Mouse (Mus musculus) liver, embryonic 14.5 days (tissue): Measurements from ENCODE around the gene Gli2. TPM values are rescaled to one million over a fixed set of nuclear protein-coding genes. Genes with fewer than 3 reads are reported as not detected.

Source experiments
- ATAC-seq: fragments of 200-750 bp; cut with Nextera tagmentation; 2 replicates; pipeline ENCODE4 v1.8.0; 2017; ENCODE audit warnings: moderate number of reproducible peaks, mild to moderate bottlenecking, moderate library complexity; ENCODE audit not compliant: insufficient read depth
- DNase-seq, 3 experiments: peaks; one replicate each; pipeline ENCODE4 v3.0.0-alpha.2; 2012 to 2013; ENCODE audit warnings: low read depth in 3 of 3, low spot score in 3 of 3
- H3K27ac ChIP-seq: fragments of 300-500 bp; sonication (generic); 2 replicates; pipeline ENCODE4 v1.5.1; 2014; ENCODE audit warnings: moderate library complexity, mild to moderate bottlenecking, control low read depth, inconsistent platforms
- H3K27me3 ChIP-seq: fragments of 300-500 bp; sonication (generic); 2 replicates; pipeline ENCODE4 v1.6.1; 2014; ENCODE audit warnings: mild to moderate bottlenecking, low read length, moderate library complexity; ENCODE audit not compliant: control insufficient read depth, insufficient read depth
- H3K36me3 ChIP-seq: fragments of 300-500 bp; sonication (generic); replicated peaks from 2 replicates; pipeline ENCODE4 v1.6.1; 2014; ENCODE audit warnings: low read depth; ENCODE audit not compliant: control insufficient read depth, insufficient read depth
- H3K4me1 ChIP-seq, 2 experiments: fragments of 200-500 bp in 1 of 2; fragments of 300-500 bp in 1 of 2; sonication (generic) in 1 of 2; replicated peaks; 2 replicates each; pipeline ENCODE4 v1.6.1; 2012 to 2014; ENCODE audit warnings: antibody characterized with exemption in 1 of 2, inconsistent platforms in 1 of 2, low read length in 1 of 2; ENCODE audit not compliant: control insufficient read depth in 2 of 2, insufficient read depth in 2 of 2
- H3K4me2 ChIP-seq: fragments of 300-500 bp; sonication (generic); 2 replicates; pipeline ENCODE4 v1.6.1; 2014; ENCODE audit warnings: low read depth, mild to moderate bottlenecking, control low read depth, moderate library complexity
- H3K4me3 ChIP-seq, 2 experiments: fragments of 200-500 bp in 1 of 2; fragments of 300-500 bp in 1 of 2; sonication (generic) in 1 of 2; 2 replicates each; pipeline ENCODE4 v1.5.1; 2012 to 2014; ENCODE audit warnings: low read depth in 2 of 2, low read length in 2 of 2, mild to moderate bottlenecking in 2 of 2, control low read depth in 1 of 2, inconsistent platforms in 1 of 2, moderate library complexity in 1 of 2; ENCODE audit not compliant: insufficient read depth in 1 of 2
- H3K9ac ChIP-seq: fragments of 300-500 bp; sonication (generic); replicated peaks from 2 replicates; pipeline ENCODE4 v1.6.1; 2014; ENCODE audit warnings: mild to moderate bottlenecking, control low read depth, moderate library complexity
- H3K9me3 ChIP-seq: fragments of 300-500 bp; sonication (generic); 2 replicates; pipeline ENCODE4 v1.6.1; 2016; ENCODE audit warnings: low read length, mixed read lengths; ENCODE audit not compliant: control insufficient read depth
- CTCF ChIP-seq: IDR thresholded peaks from 2 replicates; pipeline ENCODE4 v1.5.1; 2016; ENCODE audit warnings: antibody characterized with exemption, low read depth, control low read depth
- EP300 ChIP-seq: IDR thresholded peaks from 2 replicates; pipeline ENCODE4 v1.6.1; 2016; ENCODE audit warnings: antibody characterized with exemption, low read depth
- WGBS: fragments of 180-500 bp; shearing (Covaris S2); extraction: QIAGEN DNeasy Blood & Tissue Kit; methylation state at CpG from one replicate; pipeline ENCODE4 v1.1.7; 2014; ENCODE audit not compliant: insufficient replicate concordance; 5-methylcytosine and 5-hydroxymethylcytosine counted together
- polyA plus RNA-seq, 2 experiments: library from polyadenylated mRNA; depleted of rRNA in 1 of 2; stranded (reverse) in 1 of 2; unstranded in 1 of 2; fragments of >200 nt; fragmentation: Nextera tagmentation in 1 of 2; extraction: Ambion mirVana in 1 of 2; gene quantifications; 2 replicates each; pipeline versions ENCODE4 v1.2.1 to v1.2.3; 2012 to 2014

Gli2 gene
- polyA plus RNA-seq, 2 experiments, result 0.04 to 0.26 TPM

DNA sequence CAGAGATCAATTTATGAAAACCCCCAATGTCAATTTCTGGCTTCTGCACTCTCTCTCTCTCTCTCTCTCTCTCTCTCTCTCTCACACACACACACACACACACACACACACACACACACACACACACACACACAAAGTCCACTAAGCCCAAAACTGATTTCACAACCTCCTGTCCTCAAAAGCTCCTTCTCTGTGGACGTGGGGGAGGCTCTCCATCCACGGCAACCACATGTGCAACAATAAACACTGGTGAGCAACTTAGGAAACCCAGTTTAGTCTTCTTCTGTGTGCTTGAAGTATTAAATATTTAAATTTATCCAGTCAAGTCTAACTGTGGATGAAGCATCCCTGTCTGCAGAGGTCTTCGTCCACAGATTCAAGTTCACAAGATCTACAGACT, 86.1 kb downstream of the Gli2 start:
- Histone ChIP-seq H3K9ac (no peak overlapping the region), H3K27me3 (no peaks in the 10 kb centered on the region), H3K9me3 (no peaks in the 10 kb centered on the region), H3K4me1 (no peaks in the 10 kb centered on the region), H3K4me2 (no peak overlapping the region), H3K27ac (no peak overlapping the region), H3K36me3 (no peaks in the 10 kb centered on the region), H3K4me3 (no peak overlapping the region)
- 42% methylated on average over 3 of the region's 3 CpGs for whole genome bisulfite sequencing
- ATAC-seq (no peak), DNase-seq (no peak)
- TF ChIP-seq CTCF (no peak), EP300 (no peak)

GRCm38 (mm10) chr1:118958644-118959043, 94.8 kb downstream of the Gli2 start:
- Histone ChIP-seq H3K36me3 (no peaks in the 10 kb centered on the region), H3K4me1 (no peaks in the 10 kb centered on the region), H3K4me3 (no peak overlapping the region), H3K9ac (no peak overlapping the region), H3K4me2 (no peak overlapping the region), H3K27me3 (no peaks in the 10 kb centered on the region), H3K9me3 (no peaks in the 10 kb centered on the region), H3K27ac (no peak overlapping the region)
- TF ChIP-seq EP300 (no peak), CTCF (no peak)
- DNase-seq, result no peak
- WGBS, result 52% methylated on average over 7 of the region's 7 CpGs
- ATAC-seq, result no peak

DNA sequence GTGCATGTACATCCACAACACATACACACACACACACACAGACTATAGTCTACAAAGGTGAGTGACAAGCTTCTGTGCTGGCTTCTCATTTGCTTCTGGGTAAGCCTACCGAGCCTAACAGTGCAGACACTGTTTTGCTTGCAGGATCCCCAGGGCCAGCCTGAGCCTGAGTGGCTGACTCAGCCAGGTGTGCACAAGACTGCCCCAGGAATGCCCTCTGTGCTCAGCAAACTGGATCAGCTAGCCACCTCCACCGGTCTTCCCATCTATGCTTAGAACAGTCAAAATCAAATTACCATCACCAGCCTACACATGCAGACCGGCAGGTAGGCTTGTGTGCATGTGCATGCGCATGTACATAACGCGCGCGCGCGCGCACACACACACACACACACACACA, 97.6 kb downstream of the Gli2 start:
- Histone ChIP-seq H3K4me3 (no peak overlapping the region), H3K36me3 (no peaks in the 10 kb centered on the region), H3K4me1 (no peaks in the 10 kb centered on the region), H3K27me3 (no peaks in the 10 kb centered on the region), H3K9ac (no peak overlapping the region), H3K9me3 (no peaks in the 10 kb centered on the region), H3K4me2 (no peak overlapping the region), H3K27ac (no peak overlapping the region)
- DNase-seq, result no peak
- 82% methylated on average over 11 of the region's 11 CpGs for WGBS
- ATAC-seq, result no peak
- no peak for TF ChIP-seq CTCF
- TF ChIP-seq EP300, result no peak

DNA sequence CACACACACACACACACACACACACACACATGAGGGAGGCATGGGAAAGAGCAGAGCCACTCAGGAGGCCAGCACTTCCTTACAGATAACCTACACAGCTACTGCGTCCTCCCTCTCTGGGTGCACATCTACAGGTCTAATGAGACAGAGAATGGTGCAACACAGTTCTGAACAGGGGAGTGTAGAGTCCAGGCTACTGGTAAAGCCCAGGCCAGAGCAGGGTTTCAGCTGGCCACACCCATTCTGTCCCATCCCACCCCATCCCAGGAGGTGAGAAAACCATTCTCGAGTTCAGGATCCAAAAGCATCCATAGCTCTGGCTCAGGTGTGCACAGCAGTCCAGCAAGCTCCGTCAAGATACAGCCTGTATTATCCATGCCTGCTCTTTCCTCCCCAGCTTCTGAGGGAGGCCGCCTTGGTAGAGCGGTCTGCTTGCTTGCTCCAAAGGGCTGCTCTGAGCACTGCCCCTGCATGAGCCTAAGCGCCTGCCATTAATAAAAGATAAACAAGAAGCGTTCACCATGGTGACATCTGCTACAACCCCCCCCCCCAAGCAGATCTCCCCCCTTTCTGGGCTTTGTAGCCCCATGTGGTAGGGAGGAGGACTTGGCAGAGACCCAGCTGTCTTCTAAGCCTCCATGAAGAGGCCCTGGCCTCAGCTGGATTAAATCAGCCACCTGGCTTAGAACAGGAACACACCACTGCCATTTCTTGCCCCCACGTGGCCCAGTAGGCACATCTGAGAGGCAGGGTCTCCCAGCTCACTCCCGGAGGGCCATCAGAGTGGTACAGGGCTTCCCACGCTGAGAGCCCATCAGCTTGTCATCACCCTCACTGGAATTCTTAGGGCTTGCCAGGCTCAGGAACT, 98.8 kb downstream of the Gli2 start:
- H3K9me3 ChIP-seq, result no peaks in the 10 kb centered on the region
- H3K36me3 ChIP-seq, result no peaks in the 10 kb centered on the region
- no peak for TF ChIP-seq CTCF
- TF ChIP-seq EP300, result no peak
- no peak overlapping the region for H3K9ac ChIP-seq
- H3K4me2 ChIP-seq, result no peak overlapping the region
- H3K4me1 ChIP-seq, result no peaks in the 10 kb centered on the region
- H3K27me3 ChIP-seq, result no peaks in the 10 kb centered on the region
- DNase-seq, result no peak
- ATAC-seq, result no peak
- no peak overlapping the region for H3K27ac ChIP-seq
- WGBS, result 56% methylated on average over 10 of the region's 10 CpGs
- H3K4me3 ChIP-seq, result no peak overlapping the region

DNA sequence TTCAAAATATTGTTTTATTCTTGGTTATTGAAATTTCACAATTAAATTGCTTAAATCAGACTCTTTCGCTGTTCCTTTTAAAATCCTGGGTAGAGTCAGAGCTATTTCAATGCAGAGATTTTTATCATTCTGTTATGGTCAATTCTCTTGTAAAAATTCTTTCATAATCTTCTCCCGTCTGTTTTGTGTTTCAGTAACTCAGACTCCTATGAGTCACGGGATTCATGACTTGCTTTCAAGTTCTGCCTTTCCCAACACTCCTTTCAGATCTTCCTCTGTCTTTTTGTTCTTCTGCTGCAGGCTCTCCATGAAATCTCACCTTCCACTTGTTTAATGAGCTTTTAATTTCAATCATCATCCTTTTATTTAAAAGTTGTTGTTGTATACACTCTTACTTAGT, 100.4 kb downstream of the Gli2 start:
- Histone ChIP-seq H3K9ac (no peak overlapping the region), H3K27me3 (no peaks in the 10 kb centered on the region), H3K27ac (no peak overlapping the region), H3K9me3 (no peaks in the 10 kb centered on the region), H3K4me1 (no peaks in the 10 kb centered on the region), H3K4me3 (no peak overlapping the region), H3K4me2 (no peak overlapping the region), H3K36me3 (no peaks in the 10 kb centered on the region)
- no peak for ATAC-seq
- no peak for DNase-seq
- TF ChIP-seq EP300 (no peak), CTCF (no peak)
- 53% methylated on average over 3 of the region's 3 CpGs for WGBS
